In the genomic region with DNA sequence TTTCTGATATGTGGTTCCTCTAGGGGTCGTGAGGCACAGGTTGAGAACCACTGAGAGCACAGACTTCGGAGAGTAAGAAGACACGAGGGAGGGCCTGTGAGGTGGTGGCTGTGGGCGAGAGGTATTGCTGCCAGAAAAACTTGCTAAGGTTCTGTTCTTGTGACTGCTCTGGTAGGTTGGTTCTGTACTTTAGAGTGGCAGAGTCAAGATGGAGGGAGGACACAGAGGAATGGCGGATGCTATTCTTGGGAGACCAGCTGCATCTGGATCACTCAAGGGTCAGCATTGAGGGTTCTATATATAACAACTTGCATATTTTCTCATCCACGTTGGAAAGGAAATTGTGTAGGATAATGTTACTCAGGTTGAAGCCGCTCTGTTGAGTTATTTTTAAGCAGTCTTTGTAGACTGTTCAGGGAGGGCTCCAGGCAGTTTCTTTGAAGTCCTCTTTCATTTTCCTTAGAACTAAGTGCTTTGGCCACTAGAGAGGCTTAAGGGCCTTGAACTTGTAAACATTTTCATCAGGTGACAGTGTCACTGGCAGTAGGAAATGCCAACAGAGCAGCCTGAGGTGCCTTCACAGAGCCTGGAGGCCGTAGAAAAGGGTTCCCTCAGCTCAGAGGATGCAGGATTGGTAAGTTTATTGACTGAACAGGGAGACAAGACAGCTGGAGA, we compare ENCODE assay signal across 16 mouse cellular contexts. TPM values are rescaled to one million over a fixed set of nuclear protein-coding genes. Genes with fewer than 3 reads are reported as not detected.
DNase-seq lines count a peak whose midpoint lies in the region; ATAC-seq and TF ChIP-seq lines count a peak whose summit lies in the region.
"Had no signal": no experiment of that assay in that cellular context is flagged by ENCODE, and none has a peak within 500 bp of the region (broad histone marks: within the 10 kb centered on the region; RNA-seq: fewer than 3 reads in every experiment).

No protein-coding gene starts in this region.

- no peaks in the 10 kb centered on the region for H3K79me2 ChIP-seq in myocyte (ENCODE audit: control insufficient read depth, insufficient read depth)

- no peak for TF ChIP-seq CTCF in heart, postnatal 0 days (IDR thresholded peaks at IDR 0.05; ENCODE audit: low read depth)
- TF ChIP-seq CTCF in liver, embryonic 14.5 days (IDR thresholded peaks at IDR 0.05; ENCODE audit: low read depth): no peak

- H3K27me3 ChIP-seq in heart, postnatal 0 days (ENCODE audit: control insufficient read depth, insufficient read depth, low read length): no peaks in the 10 kb centered on the region
- H3K27me3 ChIP-seq in heart, embryonic 10.5 days (ENCODE audit: insufficient read depth, poor library complexity, severe bottlenecking): no peaks in the 10 kb centered on the region
- no peaks in the 10 kb centered on the region for H3K27me3 ChIP-seq in liver, embryonic 14.5 days (ENCODE audit: control insufficient read depth, insufficient read depth, low read length)
- H3K27me3 ChIP-seq in myocyte (ENCODE audit: control insufficient read depth, insufficient read depth, insufficient read length): no peaks in the 10 kb centered on the region
- H3K27me3 ChIP-seq: embryonic facial prominence, embryonic 15.5 days; neural tube, embryonic 13.5 days; stomach, embryonic 15.5 days had no signal

- H3K9ac ChIP-seq in heart, postnatal 0 days (replicated peaks; ENCODE audit: low read depth, low read length): no peak overlapping the region
- no peak overlapping the region; the same call in 1 of the 2 replicates for H3K9ac ChIP-seq in liver, embryonic 14.5 days (replicated peaks)
- H3K9ac ChIP-seq: embryonic facial prominence, embryonic 15.5 days; neural tube, embryonic 13.5 days; stomach, embryonic 15.5 days had no signal

- no peak overlapping the region for H3K4me3 ChIP-seq in heart, postnatal 0 days (ENCODE audit: low read depth, low read length)
- H3K4me3 ChIP-seq in heart, embryonic 10.5 days: no peak overlapping the region
- no peak overlapping the region for H3K4me3 ChIP-seq in liver, embryonic 14.5 days (ENCODE audit: insufficient read depth in 1 of 2, low read depth in 2 of 2, low read length in 2 of 2)
- H3K4me3 ChIP-seq in myocyte: no peak overlapping the region
- H3K4me3 ChIP-seq: embryonic facial prominence, embryonic 15.5 days; neural tube, embryonic 13.5 days; stomach, embryonic 15.5 days had no signal

- TF ChIP-seq EP300 in heart, postnatal 0 days (IDR thresholded peaks at IDR 0.05; ENCODE audit: low read depth): no peak
- TF ChIP-seq EP300 in liver, embryonic 14.5 days (IDR thresholded peaks at IDR 0.05; ENCODE audit: low read depth): no peak

- no peaks in the 10 kb centered on the region for H3K9me3 ChIP-seq in heart, postnatal 0 days (replicated peaks; ENCODE audit: control insufficient read depth, low read length)
- H3K9me3 ChIP-seq in heart, embryonic 10.5 days: no peaks in the 10 kb centered on the region
- no peaks in the 10 kb centered on the region for H3K9me3 ChIP-seq in liver, embryonic 14.5 days (ENCODE audit: control insufficient read depth, low read length)
- H3K9me3 ChIP-seq: embryonic facial prominence, embryonic 15.5 days; neural tube, embryonic 13.5 days; stomach, embryonic 15.5 days had no signal

- no peak for ATAC-seq in heart, postnatal 0 days (ENCODE audit: insufficient read depth, low read depth)
- ATAC-seq in liver, embryonic 14.5 days (ENCODE audit: insufficient read depth): no peak

- no peaks in the 10 kb centered on the region for H3K36me3 ChIP-seq in heart, postnatal 0 days (replicated peaks; ENCODE audit: control insufficient read depth, insufficient read depth, low read length)
- no peaks in the 10 kb centered on the region for H3K36me3 ChIP-seq in heart, embryonic 10.5 days
- no peaks in the 10 kb centered on the region for H3K36me3 ChIP-seq in liver, embryonic 14.5 days (replicated peaks; ENCODE audit: control insufficient read depth, insufficient read depth, low read depth)
- H3K36me3 ChIP-seq in myocyte (ENCODE audit: control insufficient read depth, insufficient read depth): no peaks in the 10 kb centered on the region
- H3K36me3 ChIP-seq: embryonic facial prominence, embryonic 15.5 days; neural tube, embryonic 13.5 days had no signal

- H3K27ac ChIP-seq in heart, postnatal 0 days (ENCODE audit: low read depth): peak overlapping the region; percentile 16; the same call in 1 of the 2 replicates
- no peak overlapping the region for H3K27ac ChIP-seq in heart, embryonic 10.5 days
- H3K27ac ChIP-seq in liver, embryonic 14.5 days: peak overlapping the region; percentile 52
- H3K27ac ChIP-seq: embryonic facial prominence, embryonic 15.5 days; neural tube, embryonic 13.5 days; stomach, embryonic 15.5 days had no signal

- H3ac ChIP-seq in myocyte (ENCODE audit: control insufficient read depth, insufficient read length): no peak overlapping the region

- H3K4me2 ChIP-seq in heart, postnatal 0 days (ENCODE audit: low read depth, low read length): no peak overlapping the region
- no peak overlapping the region for H3K4me2 ChIP-seq in liver, embryonic 14.5 days (ENCODE audit: low read depth)
- H3K4me2 ChIP-seq in myocyte (ENCODE audit: low read depth): peak overlapping the region; percentile 53
- H3K4me2 ChIP-seq: embryonic facial prominence, embryonic 15.5 days; neural tube, embryonic 13.5 days; stomach, embryonic 15.5 days had no signal

- H3K4me1 ChIP-seq in heart, postnatal 0 days (ENCODE audit: control insufficient read depth, insufficient read depth): peaks cover 21% of the 10 kb centered on the region
- peaks cover 13% of the 10 kb centered on the region for H3K4me1 ChIP-seq in heart, embryonic 10.5 days
- peaks cover 37 to 43% of the 10 kb centered on the region in 2 experiments for H3K4me1 ChIP-seq in liver, embryonic 14.5 days (replicated peaks; ENCODE audit: control insufficient read depth in 2 of 2, insufficient read depth in 2 of 2, low read length in 1 of 2)

- no peak for TF ChIP-seq POLR2A in myocyte (IDR thresholded peaks at IDR 0.05; ENCODE audit: insufficient read length, low read depth)

- WGBS in heart, postnatal 0 days: 47% methylated on average over 8 of the region's 8 CpGs
- 64% methylated on average over 8 of the region's 8 CpGs for WGBS in heart, embryonic 10.5 days
- 56% methylated on average over 8 of the region's 8 CpGs for WGBS in liver, embryonic 14.5 days (ENCODE audit: insufficient replicate concordance)

- DNase-seq in gastrocnemius, adult 18-20 months (ENCODE audit: low spot score): peak; percentile 42
- no peak for DNase-seq in gastrocnemius, postnatal 10 days
- DNase-seq in heart, postnatal 0 days (ENCODE audit: low spot score): no peak
- no peak for DNase-seq in heart, embryonic 10.5 days (ENCODE audit: low spot score)
- DNase-seq in liver, embryonic 14.5 days (ENCODE audit: low read depth in 3 of 3, low spot score in 3 of 3): no peak
- no peak for DNase-seq in liver
- no peak for DNase-seq in thymus, postnatal 0 days (ENCODE audit: low spot score)
- DNase-seq: B cell, adult 2 months; cerebellum, adult 2 months; kidney, adult 2 months; kidney, postnatal 25 days; thymus, postnatal 14 days had no signal

TF ChIP-seq in myocyte, 11 proteins besides CTCF, POLR2A, EP300 and RAD21:
- TF ChIP-seq MYOD1 (IDR thresholded peaks at IDR 0.05; ENCODE audit: control insufficient read depth in 1 of 3, insufficient read length in 2 of 3, low read depth in 2 of 3) (peak in 1 of 3 experiments; percentile 54), TCF3 (IDR thresholded peaks at IDR 0.05; ENCODE audit: insufficient read length, low read depth) (no peak)

RNA-seq across cellular contexts. Expression of a gene that starts 25.7 kb away (rescaled TPM):
- 100 to 1,000 TPM in 1 of 2 experiments, 10 to 100 TPM in 1; 96.4 to 102 TPM for total RNA-seq in gastrocnemius, adult 18-20 months (2021)
- 10 to 100 TPM; 35.7 to 38.6 TPM for total RNA-seq in gastrocnemius, postnatal 10 days (2021)
- 13.8 and 25.7 TPM in 2 replicates for total RNA-seq in heart, postnatal 0 days (2014; rRNA removed; ENCODE audit: low replicate concordance)
- 7.8 and 8.7 TPM in 2 replicates for polyA plus RNA-seq in heart, postnatal 0 days (2015; fragmentation: Nextera tagmentation; extraction: Ambion mirVana)
- 5.8 and 7.1 TPM in 2 replicates for polyA plus RNA-seq in heart, embryonic 10.5 days (2016; fragmentation: Nextera tagmentation; extraction: Ambion mirVana)
- 1.9 and 2.4 TPM in 2 replicates for polyA plus RNA-seq in liver, embryonic 14.5 days (2012; rRNA removed)
- 3.7 and 5.6 TPM in 2 replicates for polyA plus RNA-seq in liver, embryonic 14.5 days (2014; fragmentation: Nextera tagmentation; extraction: Ambion mirVana)
- polyA plus RNA-seq in myocyte (2012; fragmentation: generic; extraction: Trizol): 6.8 TPM
- 5.1 and 5.9 TPM in 2 replicates for polyA plus RNA-seq in thymus, postnatal 0 days (2015; fragmentation: Nextera tagmentation; extraction: Ambion mirVana)
